Mouse (Mus musculus) brain, adult 2 months (tissue): ENCODE data around the gene Dgkz.

Experiments used
- DNase-seq: peaks from one replicate; pipeline ENCODE4 v3.0.0; 2011; ENCODE audit warnings: low read depth, low spot score

Dgkz gene

DNA sequence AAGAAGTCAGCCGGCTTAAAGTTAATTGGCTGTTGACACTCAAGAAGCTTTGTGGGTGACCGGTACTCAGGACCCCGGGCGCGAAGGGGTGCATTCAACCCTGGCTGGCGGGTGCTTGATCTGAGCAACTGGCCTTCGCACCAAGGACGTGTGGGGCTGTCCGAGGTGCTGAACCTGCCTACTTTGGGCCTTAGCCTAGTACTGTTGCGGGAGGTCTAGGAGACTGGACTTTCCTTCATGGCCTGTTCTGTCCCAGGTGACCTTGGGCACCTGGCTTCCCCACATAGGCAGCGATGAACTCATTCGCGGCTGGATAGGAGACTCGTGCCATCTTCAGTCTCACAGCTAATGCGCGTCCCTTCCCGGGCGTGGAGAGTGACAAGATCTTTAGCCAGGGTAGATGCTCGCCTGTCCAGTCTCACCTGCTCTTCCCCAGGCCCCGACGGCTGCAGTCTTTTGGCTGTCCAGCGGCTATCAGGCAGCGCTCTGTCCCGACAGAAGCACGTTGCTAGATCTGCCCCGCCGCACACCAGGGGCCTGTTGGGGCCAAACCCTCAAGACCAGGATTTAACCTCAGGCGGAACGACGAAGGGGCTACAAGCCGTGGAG lies 54.4 kb downstream of the Dgkz start:
- DNase-seq, result no peak

GRCm38 (mm10) chr2:91920130-91920529 lies 55.5 kb downstream of the Dgkz start:
- DNase-seq, result no peak

DNA sequence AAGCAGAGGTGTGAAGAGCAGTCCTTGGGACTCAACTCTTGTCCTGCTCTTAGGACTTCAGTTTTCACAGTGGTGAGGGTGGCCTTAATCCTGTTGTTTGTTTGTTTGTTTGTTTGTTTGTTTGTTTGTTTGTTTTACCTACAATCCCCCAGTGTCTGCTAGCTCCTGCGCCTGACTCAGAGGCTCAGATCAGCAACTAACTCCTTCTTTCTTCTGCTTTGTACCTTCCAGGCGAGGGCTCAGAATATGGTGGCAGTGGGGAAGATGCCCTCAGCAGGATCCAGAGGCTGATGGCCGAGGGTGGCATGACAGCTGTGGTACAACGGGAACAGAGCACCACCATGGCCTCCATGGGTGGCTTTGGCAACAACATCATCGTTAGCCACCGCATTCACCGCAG lies 58.6 kb downstream of the Dgkz start:
- no peak for DNase-seq

DNA sequence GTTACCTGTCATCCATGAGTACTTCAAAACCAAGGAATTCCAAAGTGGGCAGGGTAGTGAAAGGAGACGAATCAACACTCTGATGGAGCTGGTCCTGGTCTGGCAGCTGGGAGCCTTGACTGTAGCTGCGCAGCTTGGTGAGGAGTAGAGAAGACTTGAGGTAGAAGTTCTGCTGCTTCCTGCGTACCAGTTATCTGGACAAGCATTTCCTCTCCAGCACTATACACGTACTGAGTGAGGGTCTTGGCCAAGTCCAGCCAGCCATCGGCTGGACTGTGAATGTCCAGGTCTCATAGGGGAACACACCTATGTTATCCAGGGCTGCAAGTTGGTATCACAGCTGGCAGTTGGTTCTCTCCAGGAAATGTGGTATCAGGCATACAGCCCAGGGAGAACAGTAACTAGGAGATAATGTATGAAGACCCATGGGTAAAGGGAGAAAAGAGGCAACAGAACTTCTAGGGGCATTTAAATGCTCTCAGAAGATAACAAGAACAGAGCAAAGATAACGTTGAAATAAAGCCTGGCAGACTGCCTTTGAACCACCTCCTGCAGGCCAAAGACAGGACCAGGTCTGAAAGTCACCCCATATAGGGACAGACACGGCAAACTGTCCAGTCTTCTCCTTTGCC lies 59.2 kb downstream of the Dgkz start:
- DNase-seq, result no peak

DNA sequence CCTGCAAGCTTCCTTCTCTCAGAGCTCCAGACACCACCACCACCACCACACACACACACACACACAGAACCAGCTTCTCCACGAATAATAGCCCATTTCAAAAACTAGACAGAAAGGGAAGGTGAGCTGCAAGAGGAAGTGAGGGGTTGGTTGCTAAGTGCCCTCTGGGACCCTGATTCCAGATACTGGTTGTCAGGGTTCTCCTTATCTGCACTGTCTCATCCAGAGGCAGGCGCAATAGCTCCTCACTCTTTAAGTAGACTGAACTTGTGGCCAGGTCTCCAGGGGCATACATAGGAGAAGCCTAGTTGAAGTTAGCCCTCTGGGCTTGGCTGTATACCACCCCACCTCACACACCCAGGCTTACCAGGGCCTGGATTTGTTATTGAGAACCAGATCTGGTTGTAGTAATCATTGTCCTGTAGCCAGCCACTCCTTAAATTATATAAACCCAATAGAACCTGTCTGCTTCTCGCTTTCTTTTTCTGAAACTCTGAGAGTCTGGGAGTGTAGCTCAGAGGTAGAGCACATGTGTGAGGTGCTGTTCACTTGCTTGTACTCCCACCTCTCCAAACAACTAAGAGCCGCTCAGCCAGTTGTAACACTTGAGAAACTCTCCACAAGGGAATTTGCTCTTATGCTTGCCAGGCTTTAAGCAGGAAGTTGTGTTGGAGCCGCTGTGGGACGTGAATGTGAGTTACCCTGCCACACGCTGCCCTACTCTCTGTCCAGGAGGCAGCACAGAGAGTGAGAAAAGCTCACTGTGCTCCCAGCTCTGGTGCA lies 62.1 kb downstream of the Dgkz start:
- no peak for DNase-seq

DNA sequence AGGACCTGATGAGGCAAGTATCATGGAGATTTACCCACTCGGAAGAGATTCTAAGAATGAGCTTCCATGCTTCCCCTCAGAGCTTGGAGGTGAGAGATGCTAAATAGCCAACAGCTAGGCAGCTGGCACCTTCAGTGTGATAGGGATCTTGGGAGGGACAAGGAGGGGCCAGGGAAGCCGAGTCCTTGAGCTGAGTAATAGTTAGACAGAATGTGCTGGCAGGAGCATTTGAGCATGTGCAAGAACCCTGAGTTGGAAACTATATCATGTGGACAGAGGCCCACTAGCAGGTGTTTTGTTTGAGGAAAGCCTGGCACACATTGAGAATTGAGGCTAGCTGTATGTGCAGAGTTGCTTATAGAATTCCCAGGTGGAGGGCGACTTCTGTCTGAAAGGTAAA lies 63.0 kb downstream of the Dgkz start:
- peak; percentile 27 for DNase-seq

DNA sequence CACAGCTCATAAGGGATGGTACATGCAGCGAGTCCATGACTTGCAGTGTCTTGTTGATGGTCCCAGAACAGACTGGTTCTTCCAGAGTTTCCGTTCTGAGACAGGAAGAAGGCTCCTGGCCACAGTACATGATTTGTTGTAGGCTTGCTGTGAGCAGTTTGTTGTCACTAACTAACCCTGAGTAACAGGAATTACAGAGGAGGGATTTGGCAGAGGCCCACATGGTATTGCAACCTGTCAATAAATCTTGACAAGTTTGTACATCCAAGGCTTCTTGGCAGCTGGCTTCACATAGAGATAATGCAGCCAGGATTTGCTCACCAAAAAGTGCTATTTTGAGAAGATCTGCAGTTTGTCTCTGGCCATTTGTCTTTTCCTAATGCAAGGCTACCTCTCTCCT lies 69.5 kb downstream of the Dgkz start:
- no peak for DNase-seq

GRCm38 (mm10) chr2:91904618-91905307 lies 70.9 kb downstream of the Dgkz start:
- peak; percentile 76 for DNase-seq

GRCm38 (mm10) chr2:91903171-91903925 lies 72.3 kb downstream of the Dgkz start:
- DNase-seq, result peak; percentile 86

DNA sequence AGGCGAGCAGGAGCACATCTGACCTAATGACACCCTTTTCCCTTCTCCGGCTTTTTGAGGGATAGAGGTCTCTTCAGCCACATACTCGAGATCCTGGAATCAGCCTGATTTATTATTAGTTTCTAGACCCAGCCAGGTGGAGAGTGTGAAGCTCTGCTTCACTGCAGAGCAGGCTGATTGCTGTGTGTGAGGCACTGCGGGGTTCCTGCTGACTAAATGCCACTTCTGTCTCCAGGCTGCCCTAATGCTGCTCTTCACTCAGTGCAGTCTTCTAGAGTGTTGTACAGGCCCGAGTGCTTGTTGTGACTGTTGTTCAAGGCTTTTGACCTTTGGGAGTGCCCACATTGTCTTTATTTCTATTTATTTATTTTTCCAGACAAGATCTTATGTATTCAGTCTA lies 73.3 kb downstream of the Dgkz start:
- peak; percentile 90 for DNase-seq

DNA sequence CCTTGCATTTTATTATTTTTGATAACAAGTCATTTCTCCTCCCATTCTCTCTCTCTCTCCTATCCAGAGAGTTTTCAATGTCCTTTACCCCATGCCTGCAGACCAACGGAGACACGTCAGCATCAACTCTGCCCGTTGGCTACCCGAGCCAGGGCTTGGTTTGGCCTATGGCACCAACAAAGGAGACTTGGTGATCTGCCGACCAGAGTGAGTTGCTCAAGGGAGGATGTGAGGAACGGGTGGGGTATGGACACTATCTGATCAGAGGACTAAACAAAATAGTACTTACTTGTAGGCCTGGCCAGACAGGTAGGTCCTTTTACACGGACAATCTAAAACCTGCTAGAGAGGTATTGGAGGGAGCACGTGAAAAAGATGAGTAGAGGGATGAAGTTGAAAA lies 75.2 kb downstream of the Dgkz start:
- no peak for DNase-seq

- peak; percentile 49 for DNase-seq
Observed at GRCm38 (mm10) chr2:91899141-91899540, 76.5 kb downstream of the Dgkz start.

- no peak for DNase-seq
Observed at GRCm38 (mm10) chr2:91897968-91898367, 77.7 kb downstream of the Dgkz start.

DNA sequence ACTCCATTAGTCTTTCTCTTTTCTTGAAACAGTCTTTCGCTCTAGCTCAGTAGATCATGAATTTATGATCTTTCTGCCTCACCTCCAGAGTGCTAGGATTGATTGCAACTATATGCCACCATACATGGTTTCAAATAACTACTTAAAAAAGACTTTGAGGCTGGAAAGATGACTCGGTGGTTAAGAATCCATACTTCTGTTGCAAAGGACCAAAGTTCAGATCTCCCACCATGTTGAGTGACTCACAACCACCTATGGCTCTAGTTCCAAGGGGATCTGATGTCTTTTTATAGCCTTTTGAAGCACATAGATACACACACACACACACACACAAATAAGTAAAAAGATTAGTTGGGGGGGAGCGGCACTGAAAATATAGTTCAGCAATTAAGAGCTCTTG lies 80.3 kb downstream of the Dgkz start:
- DNase-seq, result no peak

DNA sequence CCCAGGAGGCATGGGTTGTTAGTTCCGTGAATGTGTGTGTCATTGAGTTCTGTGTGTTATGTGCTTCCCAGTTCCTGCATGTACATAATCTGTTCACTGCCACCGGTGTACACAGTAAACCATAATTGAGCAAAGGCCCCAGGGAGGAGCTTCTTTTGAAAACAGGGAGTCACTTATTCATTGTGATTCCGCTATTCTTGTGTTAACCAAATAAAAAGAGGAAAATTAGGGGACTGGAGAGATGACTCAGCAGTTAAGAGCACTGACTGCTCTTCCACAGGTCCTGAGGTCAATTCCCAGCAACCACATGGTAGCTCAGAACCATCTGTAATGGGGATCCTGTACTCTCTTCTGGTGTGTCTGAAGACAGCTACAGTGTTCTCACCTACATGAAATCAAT lies 80.9 kb downstream of the Dgkz start:
- DNase-seq, result no peak

- DNase-seq, result no peak
Observed at GRCm38 (mm10) chr2:91884616-91885015, 91.0 kb downstream of the Dgkz start.

GRCm38 (mm10) chr2:91883961-91884360 lies 91.7 kb downstream of the Dgkz start:
- DNase-seq, result peak; percentile 71
